Mouse (Mus musculus) lung, postnatal 0 days (tissue): Measurements from ENCODE around the gene Rgs8. TPM values are rescaled to one million over a fixed set of nuclear protein-coding genes. Genes with fewer than 3 reads are reported as not detected.

ENCODE experiments used
- ATAC-seq: fragments of 200-750 bp; cut with Nextera tagmentation; 2 replicates; pipeline ENCODE4 v1.8.0; 2017; ENCODE audit warnings: moderate library complexity
- DNase-seq: peaks from one replicate; pipeline ENCODE4 v3.0.0-alpha.2; 2016; ENCODE audit warnings: low spot score
- H3K27ac ChIP-seq: fragments of 300-500 bp; sonication (generic); 2 replicates; pipeline ENCODE4 v1.5.1; 2014; ENCODE audit warnings: antibody characterized with exemption, mild to moderate bottlenecking, low read length, mixed read lengths
- H3K27me3 ChIP-seq: fragments of 300-500 bp; sonication (generic); replicated peaks from 2 replicates; pipeline ENCODE4 v1.6.1; 2014; ENCODE audit warnings: low read length, mixed read lengths; ENCODE audit not compliant: insufficient read depth
- H3K36me3 ChIP-seq: fragments of 300-500 bp; sonication (generic); 2 replicates; pipeline ENCODE4 v1.6.1; 2014; ENCODE audit warnings: low read length, mixed read lengths; ENCODE audit not compliant: insufficient read depth
- H3K4me1 ChIP-seq: fragments of 300-500 bp; sonication (generic); 2 replicates; pipeline ENCODE4 v1.6.1; 2014; ENCODE audit warnings: antibody characterized with exemption, low read depth, low read length, mixed read lengths; ENCODE audit not compliant: insufficient read depth
- H3K4me2 ChIP-seq: fragments of 300-500 bp; sonication (generic); replicated peaks from 2 replicates; pipeline ENCODE4 v1.6.1; 2014; ENCODE audit warnings: low read depth, mild to moderate bottlenecking, low read length, moderate library complexity, mixed read lengths
- H3K4me3 ChIP-seq: fragments of 300-500 bp; sonication (generic); 2 replicates; pipeline ENCODE4 v1.5.1; 2014; ENCODE audit warnings: low read depth, low read length
- H3K9ac ChIP-seq: fragments of 300-500 bp; sonication (generic); replicated peaks from 2 replicates; pipeline ENCODE4 v1.6.1; 2014; ENCODE audit warnings: low read depth, mild to moderate bottlenecking
- H3K9me3 ChIP-seq: fragments of 300-500 bp; sonication (generic); 2 replicates; pipeline ENCODE4 v1.6.1; 2016; ENCODE audit warnings: low read length, mixed read lengths
- CTCF ChIP-seq: IDR thresholded peaks from 2 replicates; pipeline ENCODE4 v1.5.1; 2016; ENCODE audit warnings: antibody characterized with exemption, mild to moderate bottlenecking
- EP300 ChIP-seq: IDR thresholded peaks from 2 replicates; pipeline ENCODE4 v1.6.1; 2016; ENCODE audit warnings: antibody characterized with exemption, mild to moderate bottlenecking, control low read depth
- WGBS: fragments of 180-500 bp; shearing (Covaris S2); extraction: QIAGEN DNeasy Blood & Tissue Kit; methylation state at CpG from one replicate; pipeline ENCODE4 v1.1.7; 2014; 5-methylcytosine and 5-hydroxymethylcytosine counted together
- polyA plus RNA-seq: library from polyadenylated mRNA; unstranded; fragments of >200 nt; fragmentation: Nextera tagmentation; extraction: Ambion mirVana; gene quantifications from 2 replicates; pipeline ENCODE4 v1.2.1, GENCODE M21; 2015

The Rgs8 gene
- polyA plus RNA-seq, 1 experiment from 2014 or later: 0.12 TPM

GRCm38 (mm10) chr1:153700448-153701063, 47.7 kb downstream of the Rgs8 start:
- WGBS: 75% methylated on average over 11 of the region's 11 CpGs
- no peak for DNase-seq
- Histone ChIP-seq H3K36me3 (no peaks in the 10 kb centered on the region), H3K9ac (no peak overlapping the region), H3K27ac (no peak overlapping the region), H3K4me3 (no peak overlapping the region), H3K27me3 (no peaks in the 10 kb centered on the region), H3K4me1 (0 out of 2 replicates have a peak, but pooled peaks cover 3% of the 10 kb centered on the region), H3K4me2 (no peak overlapping the region), H3K9me3 (no peaks in the 10 kb centered on the region)
- ATAC-seq: no peak
- no peak for TF ChIP-seq EP300
- TF ChIP-seq CTCF: no peak

- Histone ChIP-seq H3K4me2 (no peak overlapping the region), H3K36me3 (no peaks in the 10 kb centered on the region), H3K27me3 (no peaks in the 10 kb centered on the region), H3K4me1 (0 out of 2 replicates have a peak, but pooled peaks cover 3% of the 10 kb centered on the region), H3K4me3 (no peak overlapping the region), H3K9me3 (no peaks in the 10 kb centered on the region), H3K9ac (no peak overlapping the region), H3K27ac (no peak overlapping the region)
- no peak for DNase-seq
- no peak for TF ChIP-seq CTCF
- WGBS: 79% methylated on average over 1 of the region's 1 CpGs
- ATAC-seq: no peak
These were observed 48.6 kb downstream of the Rgs8 start for GRCm38 (mm10) chr1:153701461-153701860.

GRCm38 (mm10) chr1:153702166-153702852, 49.5 kb downstream of the Rgs8 start:
- no peak for ATAC-seq
- no peak for TF ChIP-seq CTCF
- no peak for TF ChIP-seq EP300
- Histone ChIP-seq H3K4me2 (no peak overlapping the region), H3K27me3 (no peaks in the 10 kb centered on the region), H3K4me3 (no peak overlapping the region), H3K9ac (no peak overlapping the region), H3K27ac (no peak overlapping the region), H3K36me3 (no peaks in the 10 kb centered on the region), H3K4me1 (0 out of 2 replicates have a peak, but pooled peaks cover 3% of the 10 kb centered on the region), H3K9me3 (no peaks in the 10 kb centered on the region)
- WGBS: 74% methylated on average over 8 of the region's 8 CpGs
- no peak for DNase-seq

GRCm38 (mm10) chr1:153702853-153703410, 50.1 kb downstream of the Rgs8 start:
- Histone ChIP-seq H3K9me3 (no peaks in the 10 kb centered on the region), H3K4me3 (no peak overlapping the region), H3K27me3 (no peaks in the 10 kb centered on the region), H3K4me2 (no peak overlapping the region), H3K9ac (no peak overlapping the region), H3K27ac (no peak overlapping the region), H3K4me1 (0 out of 2 replicates have a peak, but pooled peaks cover 3% of the 10 kb centered on the region), H3K36me3 (no peaks in the 10 kb centered on the region)
- DNase-seq (no peak), ATAC-seq (no peak)
- no peak for TF ChIP-seq CTCF
- 60% methylated on average over 8 of the region's 8 CpGs for WGBS

- H3K27ac ChIP-seq: no peak overlapping the region
- ATAC-seq (no peak), DNase-seq (no peak)
- H3K27me3 ChIP-seq: no peaks in the 10 kb centered on the region
- 12% methylated on average over 12 of the region's 12 CpGs for WGBS
- H3K9me3 ChIP-seq: no peaks in the 10 kb centered on the region
- 0 out of 2 replicates have a peak, but pooled peaks cover 3% of the 10 kb centered on the region for H3K4me1 ChIP-seq
- no peak overlapping the region for H3K4me2 ChIP-seq
- H3K9ac ChIP-seq: no peak overlapping the region
- H3K36me3 ChIP-seq: no peaks in the 10 kb centered on the region
- no peak for TF ChIP-seq CTCF
- TF ChIP-seq EP300: no peak
- no peak overlapping the region for H3K4me3 ChIP-seq
These were observed 50.7 kb downstream of the Rgs8 start for GRCm38 (mm10) chr1:153703445-153703991.

GRCm38 (mm10) chr1:153704174-153704573, 51.3 kb downstream of the Rgs8 start:
- Histone ChIP-seq H3K36me3 (no peaks in the 10 kb centered on the region), H3K4me2 (no peak overlapping the region), H3K9ac (no peak overlapping the region), H3K4me1 (0 out of 2 replicates have a peak, but pooled peaks cover 3% of the 10 kb centered on the region), H3K27ac (no peak overlapping the region), H3K4me3 (no peak overlapping the region), H3K27me3 (no peaks in the 10 kb centered on the region), H3K9me3 (no peaks in the 10 kb centered on the region)
- WGBS: 23% methylated on average over 7 of the region's 7 CpGs
- ATAC-seq (peak; percentile 17; the same call in 1 of the 2 replicates), DNase-seq (no peak)
- TF ChIP-seq CTCF: no peak
- TF ChIP-seq EP300: no peak
